Mouse (Mus musculus): Measurements from ENCODE around the gene Trpv4. TPM values are rescaled to one million over a fixed set of nuclear protein-coding genes. Genes with fewer than 3 reads are reported as not detected.
A peak's percentile ranks its signal among the peaks of the same experiment; 100 is the strongest.

Trpv4 gene
- polyA plus RNA-seq, 1 experiment from 2014 or later, result 88.3 TPM

DNA sequence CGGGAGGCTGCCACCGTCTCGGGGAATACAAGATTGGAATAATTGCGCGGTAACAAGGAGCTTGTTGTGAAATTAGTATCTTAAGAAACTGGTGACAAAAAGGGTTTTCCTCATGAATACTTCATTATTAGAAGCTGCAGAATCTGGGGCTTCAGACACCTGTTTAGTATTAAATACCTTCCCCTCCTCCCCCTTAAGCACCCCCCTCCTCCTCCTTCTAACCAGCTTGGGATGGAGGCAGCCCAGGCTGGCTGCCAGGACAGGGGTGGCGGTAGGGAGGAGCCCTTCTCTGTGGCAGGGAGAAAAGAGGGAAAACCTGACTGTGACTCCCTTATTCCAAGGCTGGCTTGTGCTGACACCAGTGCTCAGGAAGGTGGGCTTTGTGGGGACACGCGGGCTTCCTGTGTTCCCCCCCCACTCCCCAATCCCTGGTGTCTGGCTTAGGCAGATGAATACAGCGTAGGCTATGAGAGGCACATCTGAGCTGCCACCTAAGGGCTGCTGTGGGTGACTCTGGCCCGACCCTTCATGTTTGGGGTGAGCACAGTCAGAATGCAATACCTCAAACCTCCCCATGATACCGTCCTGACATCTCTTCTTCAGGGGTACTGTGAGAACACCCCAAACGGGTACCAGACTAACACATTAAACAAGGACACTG is 64.9 kb downstream of the Trpv4 start:
- TF ChIP-seq CTCF (IDR thresholded peaks at IDR 0.05), result no peak
- in situ Hi-C loops (cut with MboI; ENCODE audit: low pct_unique_long_range_greater_than_20kb), result no loop called here
- ChIA-PET POLR2A (no interaction called here), CTCF (no interaction called here)
- ATAC-seq, result no peak
- H3K27me3 ChIP-seq, result no peaks in the 10 kb centered on the region
- no peak for DNase-seq (ENCODE audit: low read depth, low spot score)

DNA sequence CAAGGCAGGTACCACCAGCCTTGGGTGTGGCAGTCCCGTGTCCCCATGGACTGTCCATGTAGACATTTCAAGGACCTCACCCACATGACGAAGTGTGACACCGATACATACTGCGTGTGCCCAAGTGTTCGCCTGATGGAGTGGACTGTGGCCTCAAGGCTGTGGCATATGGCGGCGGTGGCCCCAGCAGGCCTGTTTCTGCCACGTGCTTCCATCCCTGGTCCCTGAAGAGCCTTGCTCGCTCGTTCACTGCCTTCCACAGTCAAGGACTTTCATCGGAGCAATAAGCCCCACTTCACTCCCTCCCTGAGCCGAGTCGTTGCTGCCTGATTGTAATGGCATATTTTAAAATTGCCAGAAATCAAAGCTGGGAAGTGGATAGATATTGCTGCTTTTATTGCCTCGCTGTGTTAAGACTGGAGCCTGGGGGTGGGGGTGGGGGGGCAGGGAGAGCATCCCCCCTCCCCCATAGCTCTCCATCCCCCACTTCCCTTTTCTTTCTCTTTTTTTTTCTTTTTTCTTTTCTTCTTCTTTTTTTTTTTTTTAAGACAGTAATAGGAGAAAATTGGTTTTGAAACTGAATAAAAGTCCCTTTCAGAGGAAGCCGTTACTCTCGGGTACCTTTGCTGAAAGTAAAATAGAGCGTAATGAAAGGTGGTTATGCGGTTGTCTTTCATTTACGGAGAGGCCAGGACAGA is 65.6 kb downstream of the Trpv4 start:
- TF ChIP-seq CTCF (IDR thresholded peaks at IDR 0.05), result no peak
- no peaks in the 10 kb centered on the region for H3K27me3 ChIP-seq
- in situ Hi-C loops (cut with MboI; ENCODE audit: low pct_unique_long_range_greater_than_20kb), result no loop called here
- ATAC-seq (no peak), DNase-seq (ENCODE audit: low read depth, low spot score) (no peak)
- CTCF ChIA-PET, result no interaction called here
- POLR2A ChIA-PET, result no interaction called here

DNA sequence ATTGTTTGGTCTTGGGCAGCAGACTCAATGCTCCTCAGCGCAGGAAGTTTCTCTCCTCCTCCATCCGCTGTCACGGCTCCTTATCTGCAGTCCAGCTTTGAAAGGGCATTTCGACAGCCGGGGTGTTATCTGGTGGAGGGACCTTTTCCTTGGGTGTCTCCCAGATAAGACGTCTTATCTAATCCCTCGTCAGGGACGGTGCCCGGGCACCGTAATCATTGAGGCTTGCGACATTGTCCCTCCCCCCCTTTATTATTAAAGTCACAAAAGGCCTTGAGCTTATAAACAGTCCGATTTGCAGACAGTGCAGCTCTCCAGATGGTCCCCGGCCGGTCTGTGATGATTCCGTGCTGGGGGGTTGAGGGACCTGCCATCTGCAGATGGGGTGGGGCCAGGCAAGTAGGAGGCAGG is 67.1 kb downstream of the Trpv4 start:
- ATAC-seq (no peak), DNase-seq (ENCODE audit: low read depth, low spot score) (no peak)
- CTCF ChIA-PET, result interaction anchor here (1.0 to 1.1 kb wide), 2 partner anchors 13 to 23 kb away, joined by 3 read pairs; partner anchors contain the start of gene Fam222a
- in situ Hi-C loops (cut with MboI; ENCODE audit: low pct_unique_long_range_greater_than_20kb), result no loop called here
- no peak for TF ChIP-seq CTCF (IDR thresholded peaks at IDR 0.05)
- no peaks in the 10 kb centered on the region for H3K27me3 ChIP-seq
- POLR2A ChIA-PET, result no interaction called here

DNA sequence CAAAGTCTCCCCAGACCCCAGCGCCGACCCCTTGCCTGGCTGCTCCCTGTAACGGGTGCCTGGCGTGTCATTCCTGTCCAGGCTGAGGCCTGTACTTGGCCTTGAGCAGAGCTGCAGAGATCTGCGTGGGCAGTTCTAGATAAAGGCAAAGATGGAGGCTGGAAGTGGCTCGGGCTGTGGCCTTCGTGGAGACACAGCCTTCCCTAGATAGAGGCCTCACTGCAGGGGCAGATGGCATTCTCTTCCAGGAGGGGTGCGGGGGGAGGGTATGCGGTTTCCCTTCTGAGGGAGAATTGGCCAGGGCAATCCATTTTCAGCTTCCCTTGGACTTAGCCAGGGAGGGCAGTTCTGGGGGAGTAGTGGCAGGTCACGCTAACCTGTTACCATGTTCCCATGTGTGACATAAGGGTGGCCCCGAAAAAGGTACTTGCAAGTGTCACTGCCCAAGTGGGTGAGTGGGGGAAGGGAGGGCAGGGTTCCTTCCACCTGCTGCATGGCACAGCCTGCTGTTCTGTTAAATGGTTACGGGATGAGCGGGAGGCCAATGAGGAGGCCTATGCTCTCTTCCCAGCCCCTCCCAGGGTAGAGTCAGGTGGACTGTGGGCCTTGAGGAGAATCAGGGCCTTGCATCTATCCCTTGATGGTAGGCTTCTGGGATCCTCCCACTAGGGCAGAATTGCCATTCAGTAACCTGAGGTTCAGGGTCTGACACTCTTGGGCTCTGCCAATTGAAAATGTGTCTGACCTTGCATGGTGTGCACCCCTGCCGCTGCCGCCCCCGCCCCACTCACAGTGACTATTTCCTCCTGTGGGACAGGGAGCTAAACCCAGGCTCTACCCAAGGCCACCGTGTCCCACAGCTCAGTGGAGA is 67.9 kb downstream of the Trpv4 start:
- ATAC-seq (no peak), DNase-seq (ENCODE audit: low read depth, low spot score) (no peak)
- TF ChIP-seq CTCF (IDR thresholded peaks at IDR 0.05), result no peak
- in situ Hi-C loops (cut with MboI; ENCODE audit: low pct_unique_long_range_greater_than_20kb), result no loop called here
- CTCF ChIA-PET, result interaction anchor here (0.9 to 1.8 kb wide), 4 partner anchors 11 to 22 kb away, joined by 3 to 4 read pairs (median 3); partner anchors contain the start of gene Fam222a
- H3K27me3 ChIP-seq, result no peaks in the 10 kb centered on the region
- POLR2A ChIA-PET, result interaction anchor here (0.7 kb wide), 1 partner anchor 23 kb away, joined by 3 read pairs; the partner anchor contains the start of gene Fam222a

DNA sequence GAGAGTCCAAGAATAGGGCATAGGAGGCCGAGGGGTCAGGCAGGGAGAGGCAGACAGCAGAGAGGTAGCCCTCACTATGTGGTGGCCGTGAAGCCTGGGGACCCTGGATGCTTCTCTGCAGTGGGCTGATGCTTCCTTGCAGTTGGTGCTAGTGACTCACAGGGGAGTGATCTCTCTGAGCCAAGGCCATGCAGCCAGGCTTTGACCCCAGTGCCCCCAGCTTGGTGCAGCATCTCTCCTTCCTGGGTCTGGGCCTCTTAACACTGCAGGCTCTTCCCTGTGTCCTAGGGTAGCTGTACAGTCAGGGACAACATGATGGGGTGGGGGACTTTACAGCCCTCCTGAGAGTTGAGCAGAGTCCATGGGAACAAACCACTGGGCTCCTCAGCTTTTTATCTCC is 68.8 kb downstream of the Trpv4 start:
- no peak for TF ChIP-seq CTCF (IDR thresholded peaks at IDR 0.05)
- CTCF ChIA-PET, result interaction anchor here (0.9 to 1.9 kb wide), 4 partner anchors 10 to 36 kb away, joined by 3 to 5 read pairs (median 4); partner anchors contain the start of gene Fam222a
- POLR2A ChIA-PET, result interaction anchor here (0.7 kb wide), 1 partner anchor 22 kb away, joined by 3 read pairs; the partner anchor contains the start of gene Fam222a
- ATAC-seq, result peak; percentile 42
- in situ Hi-C loops (cut with MboI; ENCODE audit: low pct_unique_long_range_greater_than_20kb), result no loop called here
- H3K27me3 ChIP-seq, result no peaks in the 10 kb centered on the region
- DNase-seq (ENCODE audit: low read depth, low spot score), result no peak

DNA sequence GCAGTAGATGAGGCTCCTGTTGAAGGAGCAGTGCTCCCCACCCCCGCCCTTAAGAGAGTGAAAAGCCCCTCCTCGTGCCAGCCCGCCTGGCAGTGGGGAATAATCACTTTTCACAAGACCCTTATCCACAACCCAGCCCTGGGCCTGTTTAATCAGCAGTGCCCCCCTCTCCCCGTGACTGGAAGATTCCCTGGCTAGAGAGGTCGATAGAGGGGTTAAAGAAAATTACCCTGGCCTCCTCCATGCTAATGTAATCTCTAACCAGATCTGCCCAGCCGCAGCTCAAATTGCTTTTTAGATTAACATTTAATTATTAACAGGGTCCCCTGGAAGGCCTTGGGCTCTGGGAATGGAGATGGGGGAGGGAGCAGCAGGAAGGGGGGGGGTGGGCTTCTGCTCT is 69.2 kb downstream of the Trpv4 start:
- POLR2A ChIA-PET, result interaction anchor here (1.1 kb wide), 1 partner anchor 20 kb away, joined by 5 read pairs; no protein-coding TSS in a partner anchor
- H3K27me3 ChIP-seq, result no peaks in the 10 kb centered on the region
- in situ Hi-C loops (cut with MboI; ENCODE audit: low pct_unique_long_range_greater_than_20kb), result no loop called here
- DNase-seq (ENCODE audit: low read depth, low spot score) (peak; percentile 53), ATAC-seq (peak; percentile 37)
- CTCF ChIA-PET, result interaction anchor here (0.9 to 1.9 kb wide), 5 partner anchors 10 to 37 kb away, joined by 3 to 5 read pairs (median 4); partner anchors contain the start of gene Fam222a
- TF ChIP-seq CTCF (IDR thresholded peaks at IDR 0.05), result no peak

DNA sequence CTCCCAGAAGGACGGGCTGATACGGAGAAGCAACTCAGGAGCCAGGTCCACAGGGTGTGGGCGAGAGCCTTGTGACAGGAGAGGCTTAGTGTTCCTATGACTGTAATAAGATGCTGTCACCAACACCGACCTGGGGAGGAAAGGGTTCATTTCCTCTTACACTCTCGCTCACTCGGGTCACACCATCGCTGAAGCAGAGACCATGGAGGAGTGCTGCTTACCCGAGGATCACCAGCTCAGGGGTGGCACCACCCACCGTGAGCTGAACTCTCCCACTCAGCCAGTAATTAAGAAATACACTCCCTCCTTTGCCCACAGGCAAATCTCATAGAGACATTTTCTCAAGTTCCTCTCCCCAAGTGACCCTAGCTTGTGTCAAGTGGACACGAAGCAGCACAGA is 69.8 kb downstream of the Trpv4 start:
- ChIA-PET POLR2A (interaction anchor here (1.1 kb wide), 1 partner anchor 20 kb away, joined by 5 read pairs; no protein-coding TSS in a partner anchor), CTCF (interaction anchor here (1.0 to 1.9 kb wide), 4 partner anchors 9 to 37 kb away, joined by 4 to 5 read pairs (median 4); partner anchors contain the start of gene Fam222a)
- ATAC-seq (no peak), DNase-seq (ENCODE audit: low read depth, low spot score) (no peak)
- TF ChIP-seq CTCF (IDR thresholded peaks at IDR 0.05), result no peak
- no peaks in the 10 kb centered on the region for H3K27me3 ChIP-seq
- in situ Hi-C loops (cut with MboI; ENCODE audit: low pct_unique_long_range_greater_than_20kb), result no loop called here

DNA sequence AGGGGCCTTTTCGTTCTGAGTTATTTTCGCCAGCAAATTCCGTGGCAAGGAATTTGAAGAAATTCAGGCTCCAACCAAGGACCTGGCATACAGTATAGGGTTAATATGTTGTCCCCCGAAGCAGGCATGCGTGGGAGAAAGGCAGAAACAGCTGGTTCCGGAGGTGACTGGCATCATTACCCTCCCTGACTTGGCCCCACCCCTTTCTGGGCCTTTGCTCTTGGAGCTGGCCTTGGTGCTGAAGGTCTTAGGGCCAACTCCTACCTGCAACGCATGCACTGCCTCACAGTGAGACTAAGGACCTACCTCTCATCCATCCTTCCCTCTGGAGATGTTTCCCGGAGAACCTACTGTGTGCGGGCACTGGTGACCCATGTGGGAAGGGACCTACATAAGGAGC is 70.3 kb downstream of the Trpv4 start:
- ChIA-PET CTCF (interaction anchor here (1.0 to 1.9 kb wide), 3 partner anchors 13 to 279 kb away, joined by 4 to 5 read pairs (median 4); no protein-coding TSS in a partner anchor), POLR2A (interaction anchor here (1.1 kb wide), 1 partner anchor 19 kb away, joined by 5 read pairs; no protein-coding TSS in a partner anchor)
- ATAC-seq, result no peak
- no peaks in the 10 kb centered on the region for H3K27me3 ChIP-seq
- no peak for DNase-seq (ENCODE audit: low read depth, low spot score)
- no peak for TF ChIP-seq CTCF (IDR thresholded peaks at IDR 0.05)
- in situ Hi-C loops (cut with MboI; ENCODE audit: low pct_unique_long_range_greater_than_20kb), result no loop called here

DNA sequence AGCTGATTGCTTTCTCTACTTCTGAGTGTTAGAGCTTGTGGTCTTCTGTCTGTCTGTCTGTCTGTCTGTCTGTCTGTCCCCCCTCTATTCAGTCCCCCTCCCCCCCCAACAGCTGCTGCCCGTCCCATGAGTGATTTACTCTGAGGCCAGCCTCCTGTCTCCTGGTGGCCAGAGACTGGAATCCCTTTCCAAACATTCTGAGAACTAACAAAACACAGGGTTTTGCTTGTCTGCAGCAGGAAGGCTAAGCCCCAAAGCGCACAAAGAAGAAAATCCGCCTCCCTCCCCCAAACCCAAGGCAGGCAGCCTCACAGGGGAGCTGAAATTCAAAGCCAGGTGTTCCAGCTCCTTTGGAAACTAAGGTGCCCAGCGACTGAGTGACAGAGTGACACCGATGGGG is 72.5 kb downstream of the Trpv4 start:
- CTCF ChIA-PET, result interaction anchor here (0.6 to 1.5 kb wide), 5 partner anchors 11 to 125 kb away, joined by 3 to 5 read pairs (median 4); no protein-coding TSS in a partner anchor
- no peaks in the 10 kb centered on the region for H3K27me3 ChIP-seq

More for the DNA sequence above, 72.5 kb downstream of the Trpv4 start:
- ATAC-seq, result no peak
- no peak for DNase-seq (ENCODE audit: low read depth, low spot score)
- in situ Hi-C loops (cut with MboI; ENCODE audit: low pct_unique_long_range_greater_than_20kb), result no loop called here
- POLR2A ChIA-PET, result interaction anchor here (0.7 kb wide), 1 partner anchor 34 kb away, joined by 4 read pairs; no protein-coding TSS in a partner anchor
- TF ChIP-seq CTCF (IDR thresholded peaks at IDR 0.05), result no peak
